Mouse (Mus musculus) mouse trophoblast stem cell (cell line): ENCODE results near the gene Ttc9c.

Source experiments
- in situ Hi-C, 2 experiments: fragments of 300-500 bp; cut with MseI, MboI; formaldehyde crosslinking; loops; 2 replicates in 1 of 2; 3 replicates in 1 of 2; pipeline ENCODE4 v1.15.1; 2025

Gene Ttc9c

DNA sequence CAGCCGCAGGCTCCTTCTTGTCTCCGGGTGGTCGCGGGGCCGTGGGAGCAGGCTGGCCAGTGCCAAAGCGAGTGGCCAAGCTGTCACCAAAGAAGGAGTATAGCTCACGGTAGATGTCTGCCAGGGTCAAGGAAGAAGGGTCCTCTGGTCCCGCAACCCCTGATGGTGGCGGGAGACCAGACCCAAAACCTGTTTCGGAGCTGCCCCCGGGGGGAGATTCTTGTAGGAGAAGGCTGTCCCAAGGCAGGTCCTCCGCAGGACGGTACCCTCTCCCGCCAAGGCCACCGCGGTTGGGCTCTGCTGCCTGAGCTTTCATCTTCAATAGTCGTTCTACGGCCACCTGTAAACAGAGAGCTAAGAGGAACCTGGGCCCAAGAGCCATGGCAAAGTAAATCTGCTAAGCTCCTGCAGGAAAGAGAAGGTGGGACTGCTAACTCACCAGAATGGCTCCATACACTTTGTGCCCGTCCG, 44.1 kb downstream of the Ttc9c start:
- in situ Hi-C loops, result no loop called here

DNA sequence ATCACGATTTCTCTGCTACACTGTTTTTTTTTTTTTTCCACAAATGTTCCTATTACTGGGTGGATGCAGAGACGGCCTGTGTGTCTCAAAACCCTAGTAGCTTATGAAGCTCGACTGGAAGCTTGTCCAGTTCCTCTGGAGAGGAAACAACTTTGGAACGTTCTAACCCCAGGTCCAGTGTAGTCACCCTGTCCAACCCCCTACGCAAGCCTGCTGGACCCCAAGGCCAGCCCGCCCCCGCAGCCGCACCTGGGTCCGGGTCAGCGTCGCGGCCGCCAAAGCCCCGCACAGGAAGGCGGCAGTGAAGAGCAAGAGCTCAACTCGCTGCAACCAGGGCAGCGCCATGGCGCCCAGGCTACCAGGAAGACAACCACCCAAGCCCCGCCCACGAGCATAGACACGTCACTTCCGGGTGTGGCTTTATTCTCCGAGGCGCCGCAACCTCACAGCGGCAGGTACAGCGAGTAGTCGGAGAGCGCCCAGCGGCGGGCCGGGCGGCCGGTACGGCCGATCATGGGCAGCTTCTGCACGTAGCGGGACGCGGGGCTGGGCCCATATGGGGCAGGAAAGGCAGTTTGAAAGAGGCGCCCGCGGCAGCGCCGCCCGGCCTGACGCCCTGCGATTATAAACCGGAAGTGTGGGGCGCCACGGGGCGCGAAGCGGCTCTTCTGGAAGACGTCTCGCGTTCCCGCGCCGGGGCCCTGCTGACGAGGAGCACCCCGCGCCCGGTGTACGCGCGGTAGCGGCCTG, 44.9 kb downstream of the Ttc9c start, which contains the start of gene Tmem179b:
Gene Tmem179b, minus strand, starts transcription at position 382 of the 750 bp plus-strand sequence.
- in situ Hi-C loops, result no loop called here

DNA sequence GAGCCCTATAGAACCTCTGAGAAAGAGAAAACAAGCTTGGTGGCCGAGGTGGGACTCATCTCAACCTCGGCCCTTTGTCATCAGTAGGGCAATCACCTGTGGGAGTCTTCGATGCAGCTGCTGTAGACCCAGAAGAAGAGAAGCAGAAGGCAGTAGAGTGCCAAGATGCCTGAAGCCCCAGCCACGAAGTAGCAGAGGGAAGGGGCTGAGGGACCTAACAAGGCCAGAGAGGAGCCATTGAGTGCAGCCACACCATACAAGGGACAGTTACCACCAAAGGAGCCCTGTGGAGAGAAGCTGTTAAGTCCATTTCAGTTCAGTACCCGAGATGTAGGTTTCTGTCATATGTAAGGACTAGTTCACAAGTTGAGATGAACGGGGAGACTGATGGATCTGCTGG, 45.7 kb downstream of the Ttc9c start:
- in situ Hi-C loops, result no loop called here

DNA sequence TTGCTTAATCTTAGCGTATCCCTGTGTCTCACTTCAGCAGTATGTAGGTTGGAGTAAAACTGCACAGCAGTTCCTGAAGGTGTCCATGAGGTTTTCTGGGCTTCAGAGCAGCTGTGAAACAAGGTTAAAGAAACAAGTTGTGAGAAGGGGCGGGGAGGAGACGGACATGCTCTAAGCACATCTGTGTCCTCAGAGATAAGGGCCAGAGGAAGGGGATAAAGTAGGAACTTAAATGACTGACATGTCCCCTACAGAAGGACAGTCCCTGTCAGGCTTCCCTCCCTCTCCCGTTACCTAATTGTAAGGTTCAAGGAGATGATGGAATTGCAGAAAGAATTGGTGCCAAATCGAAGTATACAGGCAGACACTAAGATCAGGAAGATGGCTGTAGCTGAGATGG, 46.1 kb downstream of the Ttc9c start:
- in situ Hi-C loops, result no loop called here

DNA sequence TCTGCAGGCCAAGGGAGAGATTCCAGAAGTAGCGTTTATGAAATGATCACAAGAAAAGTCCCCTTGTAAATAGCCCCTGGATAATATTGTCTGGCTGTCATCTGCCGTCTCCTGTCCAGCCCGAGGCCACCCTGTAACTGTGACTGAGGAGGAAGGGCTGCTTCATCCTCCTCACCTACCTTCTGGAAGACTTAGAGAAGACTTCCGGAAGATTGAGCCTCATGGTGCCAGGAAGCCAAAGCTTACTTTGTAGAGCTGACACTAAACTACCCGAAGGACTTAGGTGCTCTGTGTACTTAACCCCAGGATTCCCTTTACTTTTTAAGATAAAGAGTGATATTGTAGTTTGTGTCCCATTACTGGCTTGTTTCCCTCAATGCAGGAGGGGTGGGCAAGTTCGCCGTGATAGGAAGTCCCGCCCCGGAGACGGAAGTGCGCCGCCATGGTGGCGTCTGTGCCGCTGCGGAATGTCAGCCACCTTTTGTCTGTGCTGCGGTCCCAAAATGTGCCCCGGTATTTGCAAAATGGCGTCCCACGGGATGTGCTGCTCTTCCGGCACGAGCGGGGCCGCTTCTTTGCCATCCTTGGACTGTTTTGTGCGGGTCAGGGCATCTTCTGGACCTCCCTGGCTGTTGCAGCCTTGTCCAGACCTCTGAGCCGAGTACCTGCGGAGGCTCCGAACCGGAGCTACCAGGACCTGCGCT, 48.4 kb downstream of the Ttc9c start, which contains the start of gene Tmem223:
Gene Tmem223, plus strand, starts transcription at position 430 of the 704 bp plus-strand sequence.
- in situ Hi-C loops, result no loop called here

DNA sequence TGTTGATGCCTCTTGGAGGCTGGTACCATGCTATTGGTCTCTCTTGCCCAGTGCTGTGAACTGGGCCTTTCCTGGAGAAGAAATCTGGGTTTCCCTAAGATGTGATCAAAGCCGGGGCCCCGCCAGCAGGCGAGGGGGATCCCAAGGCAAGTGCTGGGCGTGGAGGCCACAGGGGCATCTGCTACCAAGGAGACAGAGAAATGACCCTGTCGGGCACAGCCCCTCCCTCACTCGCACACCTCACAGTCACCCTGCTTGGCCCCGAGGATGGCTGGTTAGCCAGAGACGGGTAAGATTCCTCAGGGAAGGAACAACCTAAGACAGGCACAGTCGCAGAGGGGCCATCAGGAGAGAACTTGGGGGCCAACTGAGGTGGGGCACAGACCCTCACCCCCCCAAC, 53.6 kb downstream of the Ttc9c start:
- in situ Hi-C loops, result no loop called here

DNA sequence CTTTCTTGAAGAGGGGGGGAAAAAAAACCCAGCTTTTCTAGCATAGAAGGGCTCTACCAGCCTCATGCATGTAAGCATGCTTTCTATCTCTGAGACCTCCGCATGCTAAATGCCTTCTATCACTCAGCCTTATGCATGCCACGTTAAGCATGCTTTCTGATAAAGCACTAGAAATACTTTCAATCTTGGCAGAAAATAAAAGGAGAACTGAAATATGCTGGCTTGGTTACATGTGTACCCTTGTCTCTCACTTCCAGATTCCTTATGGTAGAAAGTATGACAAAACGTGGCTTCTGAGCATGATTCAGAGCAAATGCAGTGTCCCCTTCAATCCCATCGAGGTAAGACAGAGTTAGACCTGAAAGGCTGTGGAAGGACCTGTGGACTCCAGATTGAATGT, 55.9 kb downstream of the Ttc9c start:
- in situ Hi-C loops, result no loop called here

DNA sequence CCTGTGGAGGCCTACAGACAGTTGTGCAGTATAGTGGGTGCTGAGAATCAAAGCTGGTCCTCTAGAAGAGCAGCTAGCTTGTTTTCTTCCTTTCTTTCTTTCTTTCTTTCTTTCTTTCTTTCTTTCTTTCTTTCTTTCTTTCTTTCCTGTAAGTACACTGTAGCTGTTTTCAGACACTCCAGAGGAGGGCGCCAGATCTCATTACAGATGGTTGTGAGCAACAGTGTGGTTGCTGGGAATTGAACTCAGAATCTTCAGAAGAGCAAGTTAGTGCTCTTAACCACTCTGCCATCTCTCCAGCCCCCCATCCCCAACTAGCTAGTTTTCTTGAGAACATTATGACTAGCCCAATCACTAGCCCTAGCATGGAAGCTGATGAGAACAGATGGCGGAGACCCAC, 58.4 kb downstream of the Ttc9c start:
- in situ Hi-C loops, result no loop called here
